Mouse (Mus musculus): ENCODE data around the gene Anp32e.

DNA sequence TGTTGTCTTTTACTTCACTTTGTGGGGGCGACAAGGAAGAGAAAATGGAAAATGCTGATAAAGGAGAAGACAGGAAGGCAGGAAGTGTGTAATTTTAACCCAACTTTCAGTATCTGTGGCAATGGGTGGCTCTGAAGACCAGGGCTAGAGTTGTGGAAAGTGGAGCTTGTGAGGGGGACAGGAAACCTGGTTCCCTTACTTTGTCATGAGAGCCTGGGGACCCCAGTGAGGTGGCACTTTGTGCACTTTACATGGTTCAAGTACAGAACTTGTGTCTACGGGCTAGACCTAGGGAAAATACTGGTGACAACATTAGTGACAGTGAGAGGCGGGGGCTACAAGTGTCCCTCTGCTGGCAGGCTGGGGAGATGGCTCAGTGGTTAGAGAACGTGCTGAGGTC is 57.9 kb downstream of the Anp32e start:
- TF ChIP-seq CTCF (IDR thresholded peaks at IDR 0.05; ENCODE audit: low read depth): no peak
- no peak for TF ChIP-seq EP300 (optimal IDR thresholded peaks at IDR 0.05)

Measured in stomach, postnatal 0 days (tissue).